Mouse (Mus musculus) ES-Bruce4 (cell line): ENCODE data around the gene Gm11596.

Experiments used
- CTCF ChIP-seq: IDR thresholded peaks from one replicate; pipeline ENCODE4 v1.8.1; 2011; ENCODE audit warnings: low read depth, low read length
- POLR2A ChIP-seq: IDR thresholded peaks from one replicate; pipeline ENCODE4 v1.8.1; 2011; ENCODE audit warnings: low read length; ENCODE audit not compliant: insufficient read depth

DNA sequence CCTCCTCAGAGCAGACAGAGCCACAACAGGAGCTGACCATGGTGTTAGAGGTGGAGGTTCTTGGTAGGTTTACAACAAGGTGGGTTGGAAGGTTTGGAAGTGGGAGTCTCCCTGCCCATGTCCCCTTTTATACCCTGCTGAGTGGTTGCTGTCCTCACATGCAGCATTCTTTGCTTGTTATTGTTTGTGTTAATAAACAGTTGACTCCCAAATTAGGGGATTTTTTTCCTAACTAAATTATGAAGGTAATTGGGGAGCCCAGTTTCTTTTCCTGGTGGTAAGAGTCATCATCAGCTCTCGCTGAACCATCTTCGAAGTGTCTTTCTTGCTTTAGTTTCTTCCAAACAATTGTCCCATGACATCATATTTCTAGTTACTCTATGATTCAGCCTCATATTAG is 12.7 kb downstream of the Gm11596 start, which contains the start of gene Krtap4-8:
- no peak for TF ChIP-seq CTCF
- TF ChIP-seq POLR2A = no peak
